Mouse (Mus musculus): ENCODE results near the gene Asprv1. TPM values are rescaled to one million over a fixed set of nuclear protein-coding genes. Genes with fewer than 3 reads are reported as not detected.
A peak's percentile ranks its signal among the peaks of the same experiment; 100 is the strongest.

The Asprv1 gene
- total RNA-seq (2021), result not detected in 2 replicates
- long read RNA-seq, result 0 reads

DNA sequence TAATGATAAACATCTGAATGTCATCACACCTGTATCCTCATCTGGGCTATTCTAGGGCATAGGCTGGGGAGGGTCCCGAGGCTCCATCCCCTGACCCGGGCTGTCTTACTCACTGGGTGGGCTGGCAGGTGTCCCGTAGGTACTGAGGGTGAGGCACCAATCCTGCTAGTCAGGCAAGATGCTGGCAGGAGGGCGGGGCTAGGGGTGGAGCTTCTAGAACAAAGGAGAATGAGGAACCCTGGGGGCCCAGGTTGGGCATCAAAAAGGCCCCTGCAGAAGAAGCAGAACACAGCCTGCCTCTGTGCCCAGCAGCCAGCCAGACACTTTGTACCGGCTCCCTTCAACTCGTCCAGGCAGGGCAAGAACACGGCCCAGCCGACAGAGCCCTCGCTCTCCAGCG lies at the start of gene Asprv1:
Gene Asprv1 (plus strand): TSS at position 219 of the 400 bp plus-strand sequence.
- no peak for DNase-seq

DNA sequence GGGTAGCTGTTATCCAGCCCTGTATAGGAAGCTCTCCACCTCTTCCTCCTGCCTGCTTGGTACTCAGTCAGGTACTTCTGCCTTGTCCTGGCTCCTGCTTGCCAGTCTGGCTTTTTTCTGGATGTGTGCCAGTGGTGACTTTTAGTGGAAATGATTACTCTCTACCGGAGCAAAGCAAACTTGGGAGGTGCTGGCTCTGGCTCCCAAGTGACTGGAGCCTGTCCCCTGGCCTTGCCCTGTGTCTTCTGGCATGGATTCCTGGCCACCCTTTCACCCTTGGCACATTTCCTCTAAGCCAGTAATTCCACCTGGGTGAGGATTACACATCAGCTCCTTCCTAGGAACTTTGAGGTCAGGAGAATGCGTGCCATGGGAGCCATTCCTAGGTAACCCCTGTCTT lies 49.6 kb upstream of the Asprv1 start:
- DNase-seq, result peak; percentile 30

DNA sequence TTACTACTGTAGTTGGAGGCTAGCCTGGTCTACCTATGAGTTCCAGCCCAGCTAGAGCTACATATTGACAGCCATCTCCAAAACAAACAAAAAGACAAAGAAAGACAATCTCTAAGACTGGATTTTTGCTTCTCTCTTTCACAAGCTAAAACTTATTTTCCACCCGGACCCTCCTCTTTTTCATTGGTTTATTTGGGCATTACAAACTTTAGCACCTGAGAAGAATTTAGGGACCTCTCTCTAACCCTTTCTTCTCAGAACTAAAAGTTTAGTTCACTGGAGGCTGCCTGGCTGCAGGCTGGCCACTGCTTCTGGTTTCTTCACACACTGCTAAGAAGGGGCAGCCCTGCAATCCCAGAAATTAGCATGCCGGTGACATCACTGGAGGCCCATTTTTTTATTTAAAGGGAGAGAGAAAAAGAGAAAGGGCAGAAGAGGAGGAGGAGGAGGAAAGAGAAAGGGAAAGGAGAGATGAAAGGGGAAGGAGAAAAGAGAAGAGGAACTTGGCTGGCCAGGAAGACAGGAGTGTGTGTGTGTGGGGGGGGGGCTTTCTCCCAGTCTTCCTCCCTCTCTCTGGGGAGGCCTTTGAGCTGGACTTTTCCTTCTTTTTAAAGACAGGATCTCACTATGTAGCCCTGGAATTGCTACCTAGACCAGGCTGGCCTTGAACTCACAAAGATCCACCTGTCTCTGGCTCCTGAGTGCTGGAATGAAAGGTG lies 48.7 kb upstream of the Asprv1 start:
- DNase-seq, result no peak

DNA sequence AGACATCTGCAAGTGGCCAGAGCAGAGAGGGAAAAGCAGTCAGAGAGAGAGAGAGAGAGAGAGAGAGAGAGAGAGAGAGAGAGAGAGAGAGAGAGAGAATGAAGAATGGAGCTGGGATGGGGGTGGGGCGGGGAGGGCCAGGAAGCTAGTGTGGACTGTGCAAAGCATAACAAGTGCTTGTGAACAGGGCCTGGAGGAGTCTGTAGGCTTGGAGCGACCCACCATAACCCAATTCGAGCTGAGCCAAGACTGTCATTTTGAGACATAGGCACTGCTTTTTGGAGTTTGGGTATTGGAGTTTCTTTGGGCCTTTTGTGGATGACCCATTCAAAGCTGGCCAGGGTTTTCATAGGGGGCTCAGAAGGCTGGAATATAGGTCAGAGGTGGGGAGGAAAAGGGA lies 48.0 kb upstream of the Asprv1 start:
- no peak for DNase-seq

DNA sequence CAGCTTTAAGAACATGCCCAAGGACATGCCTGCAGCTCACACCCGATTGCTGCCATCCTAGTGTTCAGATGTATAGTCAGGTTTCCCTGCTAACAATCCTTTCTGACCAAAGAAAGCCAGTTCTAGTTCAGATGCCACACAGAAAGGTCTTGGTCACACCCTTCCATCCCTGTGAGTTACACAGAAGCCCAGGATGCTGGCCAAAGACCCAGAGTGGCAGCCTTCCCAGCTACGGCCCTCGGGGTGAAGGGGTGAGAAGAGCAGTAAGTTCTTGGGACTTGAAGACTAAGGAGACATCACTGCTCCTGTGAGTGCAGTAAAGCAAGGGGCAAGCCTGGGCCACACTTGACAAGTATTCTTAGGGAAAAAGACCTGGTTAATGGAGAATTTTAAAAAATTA lies 44.8 kb upstream of the Asprv1 start:
- DNase-seq, result no peak

DNA sequence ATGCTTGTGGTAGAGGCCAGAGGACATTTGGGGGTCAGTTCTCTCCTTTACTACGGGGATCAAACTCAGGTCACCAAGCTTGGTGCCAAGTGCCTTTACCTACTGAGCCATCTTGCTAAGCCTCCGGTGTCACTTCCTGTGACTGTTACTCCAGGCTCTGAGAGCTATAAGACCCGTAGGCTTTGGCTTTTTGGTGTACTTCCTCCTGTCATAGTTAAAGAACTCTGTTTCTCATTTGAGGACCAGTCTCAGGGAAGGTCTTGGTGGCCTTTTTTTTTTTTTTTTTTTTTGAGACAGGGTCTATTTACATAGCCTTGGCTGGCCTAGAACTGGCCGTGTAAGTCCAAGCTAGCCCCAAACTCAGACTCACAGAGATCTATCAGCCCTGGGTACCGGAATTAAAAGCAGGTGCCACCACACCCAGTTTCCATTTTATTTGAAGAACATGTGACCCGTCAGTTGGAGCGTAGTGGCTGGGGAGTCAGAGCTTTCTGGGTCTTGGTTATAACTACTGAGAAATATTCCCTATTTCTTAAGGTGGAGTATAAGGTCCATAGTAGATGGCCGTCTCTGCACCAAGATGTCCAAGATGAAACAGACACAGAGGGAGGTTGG lies 44.3 kb upstream of the Asprv1 start:
- no peak for DNase-seq

DNA sequence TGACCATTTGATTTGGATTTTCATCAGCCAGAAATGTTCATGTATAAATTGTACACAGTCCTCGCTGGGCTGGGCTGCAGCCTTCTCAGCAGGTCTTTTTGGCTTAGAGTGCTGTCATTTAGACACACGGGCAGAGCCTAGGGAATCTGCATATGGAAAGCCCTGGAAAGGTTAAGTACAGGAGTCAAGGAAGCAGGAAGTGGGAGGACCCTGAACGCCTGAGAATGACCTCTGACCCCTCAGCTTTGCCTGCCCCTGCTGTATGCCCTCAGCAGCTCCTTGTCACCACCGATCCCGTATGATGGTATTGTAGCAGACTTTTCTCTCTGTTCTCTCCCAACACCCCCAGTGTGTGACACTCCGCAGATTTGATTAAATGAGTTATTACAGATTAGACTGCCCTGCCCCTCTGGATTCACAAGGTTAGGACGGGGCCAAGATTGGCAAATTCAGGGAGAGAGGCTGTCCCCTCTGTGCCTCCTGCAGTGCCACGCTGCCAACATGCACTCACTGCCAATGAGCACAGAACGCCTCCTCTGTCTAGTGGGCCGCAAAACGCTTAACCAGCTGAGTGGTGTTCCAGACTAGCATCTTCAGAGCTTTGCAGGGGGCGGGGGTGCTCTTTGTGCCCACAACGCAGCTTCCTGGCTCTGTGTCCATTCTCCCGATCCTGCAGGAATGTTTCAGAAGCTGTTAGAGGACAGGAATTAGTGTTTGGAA lies 43.5 kb upstream of the Asprv1 start:
- peak; percentile 57 for DNase-seq

DNA sequence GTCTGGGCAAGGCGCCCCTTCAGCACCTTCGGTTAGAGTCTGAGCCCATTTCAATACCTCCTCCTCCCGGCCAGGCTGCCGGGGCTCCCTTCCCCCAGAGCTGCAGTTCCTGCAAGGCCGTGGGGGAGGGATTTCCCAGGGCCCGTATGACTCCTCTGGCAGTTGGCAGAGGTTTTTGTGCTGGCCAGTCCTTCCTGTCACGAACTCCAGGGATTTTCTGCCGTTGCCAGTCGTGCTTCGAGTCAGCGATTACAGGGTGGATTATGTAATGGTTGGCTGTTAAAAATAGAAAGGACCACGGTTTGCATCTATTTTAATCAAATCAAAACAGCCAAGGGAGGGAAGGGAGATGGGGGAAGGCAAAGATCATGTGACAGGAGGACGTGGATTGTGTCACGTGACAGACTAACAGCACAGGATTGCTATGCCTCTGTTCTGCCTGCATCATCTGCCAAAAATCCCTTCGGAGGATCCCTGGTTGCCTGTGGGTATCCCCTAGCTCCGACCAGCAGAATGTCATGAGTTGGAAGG lies 42.8 kb upstream of the Asprv1 start:
- peak; percentile 85 for DNase-seq

DNA sequence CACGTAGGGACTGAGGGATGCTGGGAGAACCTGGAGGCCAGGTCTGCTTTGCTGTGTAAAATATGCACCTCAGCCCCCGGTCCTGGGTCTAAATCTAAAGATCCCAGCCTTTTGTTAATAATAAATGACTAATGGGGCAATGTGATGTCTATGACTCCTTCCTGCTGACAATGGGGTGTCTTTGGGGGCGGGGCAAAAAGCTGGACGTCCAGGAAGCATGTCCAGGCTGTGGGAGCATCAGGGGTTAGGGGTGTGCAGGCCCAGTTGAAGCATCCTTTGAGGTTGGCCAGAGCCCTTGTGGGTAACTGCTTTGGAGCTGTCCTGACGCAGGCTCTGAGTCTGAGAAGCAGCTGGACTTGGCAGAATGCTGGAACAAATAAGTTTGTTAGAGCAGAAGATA lies 41.9 kb upstream of the Asprv1 start:
- DNase-seq, result no peak

DNA sequence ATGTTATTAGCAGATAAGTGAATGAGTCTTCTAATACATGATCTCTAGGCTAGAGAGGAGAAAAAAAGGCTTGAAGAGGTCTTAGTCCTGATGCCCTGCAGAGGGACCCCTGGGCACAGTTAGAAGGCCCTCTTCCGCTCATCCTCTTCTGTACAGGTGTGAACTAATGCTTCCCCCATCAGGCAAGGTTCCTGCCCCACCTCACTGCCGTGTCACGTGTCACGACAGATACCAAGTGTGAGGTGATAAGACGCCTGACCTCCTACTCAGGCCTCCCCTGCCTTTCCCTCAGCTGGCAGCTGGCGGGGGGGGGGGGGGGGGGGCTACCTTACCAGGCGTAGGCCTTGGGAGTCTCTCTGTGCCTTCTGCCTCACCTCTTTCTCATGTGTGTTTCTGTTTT lies 39.5 kb upstream of the Asprv1 start:
- DNase-seq, result no peak

DNA sequence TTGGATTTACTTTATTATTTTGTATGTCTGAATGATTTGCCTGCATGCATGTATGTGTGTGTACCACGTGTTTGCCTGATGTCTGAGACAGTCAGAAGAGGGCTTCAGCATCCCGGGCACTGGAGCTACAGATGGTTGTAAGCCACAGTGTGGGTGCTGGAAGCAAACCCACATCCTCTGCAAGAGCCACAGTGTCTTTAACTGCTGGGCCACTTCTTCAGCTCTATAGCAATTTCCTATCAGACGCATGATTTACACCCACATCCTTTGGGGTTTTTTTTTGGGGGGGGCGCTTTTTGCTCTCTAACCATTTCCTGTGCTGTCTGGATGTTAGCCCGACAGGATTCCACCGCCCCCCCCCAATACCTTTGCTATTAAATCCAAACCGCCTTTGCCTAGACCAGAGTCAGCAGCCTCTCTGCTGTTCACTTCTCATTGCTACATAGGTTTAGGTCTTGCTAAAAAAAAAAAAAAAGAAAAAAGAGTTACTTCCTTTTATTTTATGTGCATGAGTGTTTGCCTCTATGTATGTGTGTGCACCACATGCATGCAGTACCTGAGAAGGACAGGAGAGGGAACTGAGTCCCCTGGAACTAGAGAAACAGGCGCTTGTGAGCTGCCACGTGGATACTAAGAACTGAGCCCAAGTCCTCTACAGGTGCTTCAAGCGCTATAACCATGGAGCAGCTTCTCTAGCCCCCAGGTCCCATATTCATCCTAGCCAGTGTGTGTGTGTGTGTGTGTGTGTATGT lies 34.6 kb upstream of the Asprv1 start:
- no peak for DNase-seq

DNA sequence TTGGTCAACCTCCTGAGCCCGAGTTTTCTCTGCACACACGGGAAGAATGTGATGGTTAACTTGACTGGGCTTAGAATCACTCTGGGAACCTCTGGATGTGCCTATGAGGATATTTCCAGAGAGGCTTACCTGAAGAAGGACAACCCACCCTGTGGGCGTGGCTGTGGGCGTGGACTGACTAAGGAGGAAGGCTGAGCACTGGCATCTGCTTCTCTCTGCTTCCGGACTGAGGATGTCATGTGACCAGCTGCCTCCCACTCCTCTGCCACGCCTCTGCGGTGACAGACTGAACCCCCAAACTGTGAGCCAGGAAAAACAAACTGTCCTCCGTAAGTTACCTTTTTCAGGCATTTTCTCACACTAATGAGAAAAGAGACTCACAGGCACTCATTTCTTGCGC lies 33.3 kb upstream of the Asprv1 start:
- DNase-seq, result peak; percentile 52

DNA sequence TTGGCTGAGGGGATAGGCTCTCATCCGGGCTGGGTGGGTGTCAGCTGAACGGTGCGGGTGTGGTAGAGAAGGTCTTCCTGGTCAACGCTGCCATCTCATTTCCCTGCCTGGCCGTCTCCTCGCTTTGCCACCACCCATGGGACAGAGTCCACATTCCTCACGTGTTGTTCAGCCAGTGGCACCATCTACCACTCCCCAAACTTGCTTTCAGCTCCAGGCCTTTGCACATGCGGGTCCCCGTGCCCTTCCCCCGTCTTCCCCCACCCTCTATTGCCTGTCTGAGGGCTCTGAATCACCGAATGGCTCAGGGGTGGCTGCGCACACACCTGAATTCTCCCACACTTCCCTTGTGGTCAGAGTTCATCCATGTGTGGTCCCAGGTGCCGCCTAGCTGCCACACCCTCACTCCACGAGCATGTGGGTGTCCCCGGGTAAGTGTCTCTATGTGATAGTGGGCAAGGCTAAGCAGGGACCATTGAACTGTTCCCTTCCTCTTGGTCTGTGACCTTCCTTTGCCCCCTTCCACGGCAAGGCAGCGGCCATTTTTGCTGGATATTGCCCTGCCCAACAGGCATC lies 32.0 kb upstream of the Asprv1 start:
- DNase-seq, result no peak

DNA sequence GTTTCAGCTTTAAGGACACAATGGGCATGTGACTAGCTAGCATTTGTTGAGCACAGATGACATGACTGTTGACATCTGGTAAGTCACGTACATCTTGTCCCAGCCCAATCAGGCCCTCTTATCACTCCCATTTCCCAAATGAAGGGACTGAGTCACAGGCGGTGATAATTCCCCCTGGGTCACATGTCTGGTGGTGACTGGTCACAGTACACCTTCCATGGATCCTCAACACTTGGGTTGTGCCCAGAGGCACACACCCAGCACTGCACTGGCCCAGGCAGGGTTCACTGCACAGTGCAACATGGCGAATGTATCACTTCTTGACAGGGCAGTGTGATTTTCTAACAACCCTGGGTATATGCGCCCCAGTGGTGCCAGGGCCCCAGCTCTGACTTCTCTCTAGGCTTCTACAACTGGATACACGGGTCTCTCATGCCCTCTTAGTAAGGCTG lies 29.2 kb upstream of the Asprv1 start:
- DNase-seq, result no peak

DNA sequence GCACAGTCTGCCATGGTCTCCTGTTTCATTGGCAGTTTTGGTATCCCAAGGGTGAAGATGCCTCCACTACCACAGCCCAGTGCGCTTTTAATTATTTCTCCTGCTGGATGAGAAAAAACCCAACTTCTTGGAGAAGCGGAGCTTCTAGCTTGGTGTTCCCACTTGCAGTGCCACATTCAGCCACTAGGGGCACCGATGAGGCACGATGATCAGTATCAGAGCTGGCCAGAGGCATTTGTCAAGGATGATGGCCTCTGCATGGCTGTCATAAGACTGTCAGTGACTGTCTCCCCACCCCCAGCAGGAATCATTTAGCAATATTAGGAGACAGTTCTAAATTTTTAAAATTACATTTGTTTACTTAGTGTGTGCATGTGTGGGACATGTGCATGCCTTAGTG lies 28.8 kb upstream of the Asprv1 start:
- peak; percentile 87 for DNase-seq

DNA sequence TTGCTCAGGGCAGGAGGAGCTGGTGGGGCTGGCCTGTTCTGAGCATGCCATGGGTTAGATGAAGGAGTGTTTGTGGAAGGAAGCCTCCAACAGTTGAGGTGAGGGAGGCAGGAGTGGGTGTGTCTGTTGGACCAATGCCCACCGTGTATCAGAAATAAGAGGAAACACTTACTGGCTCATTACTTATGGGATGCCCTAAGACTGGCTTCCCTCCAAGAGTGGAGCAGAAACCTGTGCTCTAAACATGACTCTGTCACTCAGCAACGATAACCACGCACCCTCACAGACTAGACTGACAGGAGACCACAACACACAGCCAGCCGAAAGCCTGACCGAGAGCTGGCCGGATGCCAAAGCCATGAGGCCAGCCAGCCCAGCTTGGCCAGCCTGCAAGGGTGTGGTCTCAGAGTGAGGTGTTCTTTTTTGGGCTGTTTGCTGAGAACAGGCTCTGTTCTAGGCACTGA lies 28.0 kb upstream of the Asprv1 start:
- peak; percentile 73 for DNase-seq

DNA sequence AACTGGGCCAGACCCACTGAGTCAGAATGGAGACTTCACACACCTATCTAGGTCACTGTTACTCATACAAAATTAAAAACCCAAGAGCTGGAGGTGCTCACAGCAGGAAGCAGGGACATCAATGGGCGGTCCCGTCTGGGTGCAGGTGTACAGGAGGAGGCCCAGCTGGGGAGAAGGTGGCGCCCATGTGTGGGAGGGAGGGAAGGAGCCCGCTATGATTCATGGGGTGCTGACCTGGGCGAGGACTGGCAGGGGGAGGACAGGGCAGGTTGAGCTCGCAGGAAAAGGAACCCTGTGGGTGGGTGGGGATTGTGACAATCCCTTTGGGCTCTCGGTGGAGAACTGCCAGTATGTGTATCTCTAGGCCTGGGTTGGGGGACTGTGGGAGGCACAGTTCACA lies 22.7 kb upstream of the Asprv1 start:
- no peak for DNase-seq

DNA sequence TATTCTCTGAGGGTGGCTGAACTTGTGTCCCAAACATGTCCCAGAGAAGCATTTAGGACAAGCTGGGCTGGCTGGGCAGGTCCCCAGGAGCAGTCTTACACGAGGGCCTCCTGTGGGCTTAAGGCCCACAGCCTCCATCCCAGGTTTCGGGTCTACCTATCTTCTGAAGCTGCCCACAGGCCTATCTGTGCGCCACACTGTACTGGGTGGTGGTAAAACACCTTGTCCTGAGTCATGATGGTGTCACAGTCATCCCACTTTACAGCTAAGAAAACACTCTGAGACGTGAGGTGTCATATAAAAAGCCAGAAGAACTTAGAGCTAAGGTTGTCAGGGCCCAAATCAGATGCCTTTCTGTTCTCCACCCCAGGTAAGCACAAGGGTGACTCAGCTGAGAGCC lies 21.7 kb upstream of the Asprv1 start:
- DNase-seq, result no peak

DNA sequence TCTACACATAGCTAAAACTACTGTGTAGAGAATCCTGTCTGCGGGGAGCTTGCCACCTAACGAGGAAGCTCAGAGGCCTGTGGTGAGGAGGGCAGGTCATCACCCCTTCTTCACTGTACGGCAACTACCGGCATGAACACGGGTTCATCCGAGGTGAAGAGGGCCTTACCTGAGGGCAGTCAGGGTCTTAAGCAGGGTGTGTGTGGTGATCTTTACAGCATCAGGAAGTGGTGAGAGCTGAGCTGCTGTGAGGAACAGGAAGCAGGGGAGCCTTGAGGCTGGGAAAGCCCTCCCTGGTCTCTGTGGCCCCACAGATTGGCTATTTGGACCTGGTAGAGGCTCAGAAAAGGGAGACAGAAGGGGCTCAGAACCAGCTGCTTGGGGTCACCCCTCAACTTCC lies 20.5 kb upstream of the Asprv1 start:
- DNase-seq, result no peak

DNA sequence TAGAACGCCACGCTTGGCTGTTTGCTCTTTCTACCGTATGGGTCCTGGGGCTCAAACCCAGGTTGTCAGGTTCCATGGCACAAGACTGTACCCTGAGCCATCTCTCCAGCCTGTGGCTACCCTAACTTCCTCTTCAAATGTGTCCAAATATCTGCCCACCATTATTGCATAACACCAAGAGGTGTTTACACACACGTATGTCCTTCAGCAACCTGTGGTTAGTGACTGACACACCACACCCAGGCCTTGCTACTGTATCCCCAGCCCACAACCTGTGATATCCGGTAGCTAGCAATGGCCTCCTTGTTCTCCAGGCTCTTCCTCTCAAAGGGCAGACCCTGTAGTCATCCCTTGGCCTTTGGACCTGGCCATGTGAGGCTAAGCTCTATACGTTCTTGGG lies 18.7 kb upstream of the Asprv1 start:
- no peak for DNase-seq

DNA sequence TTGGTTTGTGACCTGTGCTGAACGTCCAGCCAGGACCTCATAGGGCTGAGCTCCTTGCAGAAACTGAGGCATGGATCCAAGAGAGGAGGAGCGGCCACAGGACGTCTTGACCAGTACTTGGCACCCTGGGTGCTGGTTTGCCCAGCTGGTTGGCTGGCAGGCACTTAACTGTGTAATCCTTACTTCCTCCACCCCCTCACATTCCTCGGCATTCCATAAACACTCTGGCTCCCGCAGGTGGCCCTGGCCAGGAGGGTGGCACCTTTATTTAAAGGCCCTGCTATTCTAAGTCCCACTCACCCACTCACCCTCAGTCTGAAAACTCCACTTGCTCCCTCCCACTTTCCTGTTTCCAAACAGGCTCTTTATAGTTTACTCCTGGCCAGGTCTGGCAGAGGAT lies 17.2 kb upstream of the Asprv1 start:
- DNase-seq, result no peak

DNA sequence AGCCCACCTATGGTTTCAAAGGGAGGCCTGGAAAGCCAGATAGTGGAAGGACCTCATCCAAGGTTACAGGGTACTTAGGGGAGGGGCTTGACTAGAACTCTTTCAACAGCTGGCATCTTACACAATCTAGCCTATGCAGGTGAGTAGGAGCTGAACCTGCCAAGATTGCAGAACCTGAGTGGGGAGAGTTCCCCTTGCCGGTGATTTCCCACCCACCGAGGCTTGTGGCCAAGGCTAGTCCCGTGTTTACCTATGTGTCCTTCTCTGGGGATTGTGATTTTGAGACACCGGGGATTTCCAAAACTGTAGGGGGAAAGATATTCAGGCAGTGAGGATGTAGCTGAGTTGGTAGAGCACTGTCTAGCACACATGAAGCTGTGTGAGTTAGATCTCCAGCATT lies 12.7 kb upstream of the Asprv1 start:
- DNase-seq, result no peak
